Mouse (Mus musculus): ENCODE data around the gene Kdm6b. TPM values are rescaled to one million over a fixed set of nuclear protein-coding genes. Genes with fewer than 3 reads are reported as not detected.

Gene Kdm6b
- polyA plus RNA-seq, 1 experiment, result 14.0 TPM

DNA sequence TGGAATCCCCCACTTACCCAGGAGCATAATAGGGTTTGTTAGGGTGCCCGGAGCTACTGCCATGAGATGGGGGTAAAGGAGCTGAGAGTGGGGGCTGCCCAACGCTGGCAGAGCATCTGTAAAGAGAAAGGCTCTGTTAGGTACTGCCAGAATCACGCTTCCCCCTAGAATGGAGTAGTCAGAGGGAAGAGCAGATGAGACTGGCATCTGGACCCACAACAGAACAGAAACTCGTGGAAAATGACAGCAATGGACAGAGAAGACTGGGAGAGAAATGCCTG is 5.8 kb downstream of the Kdm6b start:
- Histone ChIP-seq H3K27ac (ENCODE audit: insufficient read depth, low read length) (no peak overlapping the region), H3K4me1 (ENCODE audit: control insufficient read depth, insufficient read depth, low read length) (peaks cover 8% of the 10 kb centered on the region; the same call in 1 of the 2 replicates), H3K4me3 (replicated peaks; ENCODE audit: insufficient read depth, low read depth, low read length) (peak overlapping the region; percentile 5), H3K27me3 (ENCODE audit: control insufficient read depth, insufficient read depth, low read length) (no peaks in the 10 kb centered on the region)
- no peak for DNase-seq
- 64% methylated on average over 4 of the region's 4 CpGs for WGBS
- no peak for TF ChIP-seq POLR2A (IDR thresholded peaks at IDR 0.05; ENCODE audit: borderline replicate concordance, insufficient read depth, low read length)
- TF ChIP-seq CTCF (IDR thresholded peaks at IDR 0.05; ENCODE audit: borderline replicate concordance, insufficient read depth, low read depth, low read length), result no peak

DNA sequence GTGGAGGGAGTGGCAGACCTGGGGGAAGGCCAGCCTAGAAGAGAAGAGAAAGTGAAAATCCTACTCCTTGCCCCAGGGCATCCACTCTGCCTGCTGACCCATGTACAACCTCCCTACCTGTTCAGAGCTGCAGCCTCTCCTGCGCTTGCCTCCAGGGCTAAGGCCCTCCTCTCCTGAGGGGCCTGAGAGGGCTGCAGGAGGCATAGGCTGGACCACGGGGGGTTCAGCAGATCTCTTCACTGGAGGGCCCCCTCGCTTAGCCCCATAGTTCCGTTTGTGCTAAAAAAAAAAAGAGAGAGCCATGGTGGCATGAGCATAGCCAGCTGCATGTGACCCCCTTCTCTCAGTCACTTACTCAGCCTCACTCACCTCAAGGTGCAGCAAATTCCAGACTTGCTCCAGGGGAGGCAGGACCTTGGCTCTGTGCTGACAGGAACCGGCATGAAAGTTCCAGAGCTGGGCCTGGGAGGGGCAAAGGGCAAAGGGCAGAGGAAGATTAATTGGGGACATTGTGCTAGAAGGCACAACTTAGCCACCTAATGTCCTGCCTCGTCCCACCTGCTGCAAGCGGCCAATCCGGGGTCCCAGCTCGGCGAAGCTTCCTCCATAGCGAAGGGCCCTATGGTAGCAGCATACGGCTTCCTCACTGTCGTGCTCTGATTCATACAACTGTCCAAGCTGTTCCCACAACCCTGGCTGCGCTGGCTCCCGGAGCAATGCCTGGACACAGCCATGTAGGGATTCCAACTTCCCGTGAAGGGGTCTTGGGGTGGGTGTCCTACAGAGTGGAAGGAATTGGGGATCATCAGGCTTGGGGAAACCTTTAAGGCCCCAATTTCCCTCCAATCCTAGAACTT is 6.4 kb downstream of the Kdm6b start:
- H3K27ac ChIP-seq (ENCODE audit: insufficient read depth, low read length), result no peak overlapping the region
- 77% methylated on average over 16 of the region's 16 CpGs for WGBS
- peaks cover 7% of the 10 kb centered on the region; the same call in 1 of the 2 replicates for H3K4me1 ChIP-seq (ENCODE audit: control insufficient read depth, insufficient read depth, low read length)
- H3K4me3 ChIP-seq (replicated peaks; ENCODE audit: insufficient read depth, low read depth, low read length), result no peak overlapping the region
- TF ChIP-seq POLR2A (IDR thresholded peaks at IDR 0.05; ENCODE audit: borderline replicate concordance, insufficient read depth, low read length), result no peak
- no peak for TF ChIP-seq CTCF (IDR thresholded peaks at IDR 0.05; ENCODE audit: borderline replicate concordance, insufficient read depth, low read depth, low read length)
- no peaks in the 10 kb centered on the region for H3K27me3 ChIP-seq (ENCODE audit: control insufficient read depth, insufficient read depth, low read length)
- peak; percentile 15 to 19 for DNase-seq

DNA sequence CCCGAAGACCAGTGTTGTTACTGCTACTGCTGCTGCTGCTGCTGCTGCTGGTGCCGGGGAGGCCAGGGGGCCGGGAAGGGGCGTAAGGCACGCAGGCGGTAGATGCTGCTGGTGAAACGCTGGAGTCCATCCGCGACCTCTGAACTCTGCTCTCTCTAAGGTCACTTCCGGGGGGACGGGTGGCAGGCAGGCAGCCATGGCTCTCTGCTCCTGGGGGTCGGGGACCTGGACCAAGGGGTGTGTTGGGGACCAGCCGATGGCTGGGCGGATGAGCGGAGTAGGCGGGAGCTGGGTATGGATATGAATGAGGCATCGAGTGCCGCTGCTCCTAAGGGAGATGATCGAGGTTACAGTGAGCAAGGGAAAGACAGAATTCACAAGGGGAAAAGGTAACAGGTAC is 7.2 kb downstream of the Kdm6b start:
- WGBS, result 80% methylated on average over 19 of the region's 19 CpGs
- TF ChIP-seq POLR2A (IDR thresholded peaks at IDR 0.05; ENCODE audit: borderline replicate concordance, insufficient read depth, low read length), result no peak
- no peak for TF ChIP-seq CTCF (IDR thresholded peaks at IDR 0.05; ENCODE audit: borderline replicate concordance, insufficient read depth, low read depth, low read length)
- Histone ChIP-seq H3K4me3 (replicated peaks; ENCODE audit: insufficient read depth, low read depth, low read length) (no peak overlapping the region), H3K27me3 (ENCODE audit: control insufficient read depth, insufficient read depth, low read length) (no peaks in the 10 kb centered on the region), H3K4me1 (ENCODE audit: control insufficient read depth, insufficient read depth, low read length) (peaks cover 10% of the 10 kb centered on the region; the same call in 1 of the 2 replicates), H3K27ac (ENCODE audit: insufficient read depth, low read length) (no peak overlapping the region)
- peak; percentile 11 to 27 for DNase-seq

DNA sequence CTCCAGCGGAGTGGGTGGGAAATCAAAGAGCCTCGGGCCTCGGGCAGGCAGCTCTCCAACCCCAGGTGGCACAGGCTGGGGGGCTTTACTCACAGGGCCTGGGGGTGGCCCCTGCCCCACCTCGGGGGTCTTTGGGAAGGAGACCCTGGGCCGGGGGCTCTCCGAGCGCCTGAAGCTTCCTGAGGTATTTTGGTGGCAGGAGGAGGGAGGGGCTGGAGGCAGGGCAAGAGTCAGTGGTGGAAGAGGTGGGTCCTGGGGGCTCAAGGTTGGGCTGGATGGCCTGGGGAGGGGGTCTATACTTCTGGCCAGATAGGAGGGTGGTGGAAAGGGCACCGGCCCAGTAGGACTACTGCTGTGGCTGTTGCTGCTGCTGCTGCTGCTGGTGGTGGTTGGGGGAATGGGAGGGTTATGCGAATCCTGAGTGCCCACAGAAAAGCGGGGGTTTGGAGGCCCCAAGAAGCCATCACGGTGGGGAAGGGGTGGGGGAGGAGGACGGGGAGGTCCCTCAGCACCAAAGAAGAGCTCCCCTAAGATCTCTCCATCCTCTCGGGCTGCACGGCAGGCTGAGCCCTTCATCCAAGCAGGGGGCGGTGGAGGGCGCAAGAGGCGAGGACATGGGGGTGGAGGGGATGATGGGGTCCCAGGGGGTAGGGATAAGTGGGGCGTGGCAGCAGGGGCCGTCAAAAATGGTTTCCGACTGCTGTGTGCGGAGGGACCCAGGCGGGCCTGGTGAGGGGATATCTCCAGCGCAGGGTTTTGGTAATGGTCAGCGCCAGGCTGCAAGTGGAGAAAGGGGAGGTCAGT is 7.9 kb downstream of the Kdm6b start:
- Histone ChIP-seq H3K27me3 (ENCODE audit: control insufficient read depth, insufficient read depth, low read length) (no peaks in the 10 kb centered on the region), H3K27ac (ENCODE audit: insufficient read depth, low read length) (no peak overlapping the region), H3K4me3 (replicated peaks; ENCODE audit: insufficient read depth, low read depth, low read length) (no peak overlapping the region), H3K4me1 (ENCODE audit: control insufficient read depth, insufficient read depth, low read length) (peaks cover 13% of the 10 kb centered on the region; the same call in 1 of the 2 replicates)
- 83% methylated on average over 24 of the region's 24 CpGs for WGBS
- TF ChIP-seq CTCF (IDR thresholded peaks at IDR 0.05; ENCODE audit: borderline replicate concordance, insufficient read depth, low read depth, low read length) (no peak), POLR2A (IDR thresholded peaks at IDR 0.05; ENCODE audit: borderline replicate concordance, insufficient read depth, low read length) (no peak)
- DNase-seq, result peak; percentile 15 to 18

DNA sequence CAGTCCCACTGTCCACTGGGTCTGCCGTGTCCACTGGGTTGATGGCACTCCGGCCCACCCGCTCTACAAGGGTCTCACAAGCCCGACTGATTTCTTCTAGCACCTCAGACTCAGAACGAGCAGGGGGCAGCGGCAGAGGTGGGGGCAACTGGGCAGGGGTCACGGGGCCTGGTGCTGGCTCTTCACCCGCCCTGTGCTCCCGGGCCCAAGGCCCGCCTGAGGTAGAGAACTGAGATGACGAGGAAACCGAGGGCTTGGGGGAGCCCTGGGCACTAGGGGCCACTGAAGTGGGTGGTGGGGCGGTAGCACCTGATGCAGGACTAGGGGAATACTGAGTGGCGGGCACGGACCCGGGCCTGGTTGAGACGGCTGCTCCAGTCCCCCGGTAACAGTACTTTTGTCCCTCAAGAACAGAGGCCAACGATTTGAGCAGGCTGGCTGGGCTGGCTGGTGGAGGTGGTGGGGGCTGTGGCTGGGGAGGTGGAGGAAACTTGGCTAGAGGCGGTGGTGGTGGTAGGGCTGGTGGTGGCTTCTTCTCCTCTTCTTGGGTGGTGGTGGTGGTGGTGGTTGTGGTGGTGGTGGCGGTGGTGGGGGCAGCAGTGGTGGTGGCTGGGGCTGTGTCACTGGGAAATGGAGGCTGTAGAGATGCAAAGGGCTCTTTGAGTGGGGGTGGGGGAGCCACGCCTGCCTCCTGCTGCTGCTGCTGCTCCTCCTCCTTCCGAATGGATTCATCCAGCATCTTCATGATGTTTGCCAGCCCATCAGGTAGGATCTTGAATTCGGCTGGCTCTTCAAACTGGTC is 8.7 kb downstream of the Kdm6b start:
- TF ChIP-seq POLR2A (IDR thresholded peaks at IDR 0.05; ENCODE audit: borderline replicate concordance, insufficient read depth, low read length) (no peak), CTCF (IDR thresholded peaks at IDR 0.05; ENCODE audit: borderline replicate concordance, insufficient read depth, low read depth, low read length) (no peak)
- 81% methylated on average over 24 of the region's 24 CpGs for WGBS
- H3K4me3 ChIP-seq (replicated peaks; ENCODE audit: insufficient read depth, low read depth, low read length), result no peak overlapping the region
- no peaks in the 10 kb centered on the region for H3K27me3 ChIP-seq (ENCODE audit: control insufficient read depth, insufficient read depth, low read length)
- peak; percentile 13 to 22 for DNase-seq
- peaks cover 13% of the 10 kb centered on the region; the same call in 1 of the 2 replicates for H3K4me1 ChIP-seq (ENCODE audit: control insufficient read depth, insufficient read depth, low read length)
- no peak overlapping the region for H3K27ac ChIP-seq (ENCODE audit: insufficient read depth, low read length)

DNA sequence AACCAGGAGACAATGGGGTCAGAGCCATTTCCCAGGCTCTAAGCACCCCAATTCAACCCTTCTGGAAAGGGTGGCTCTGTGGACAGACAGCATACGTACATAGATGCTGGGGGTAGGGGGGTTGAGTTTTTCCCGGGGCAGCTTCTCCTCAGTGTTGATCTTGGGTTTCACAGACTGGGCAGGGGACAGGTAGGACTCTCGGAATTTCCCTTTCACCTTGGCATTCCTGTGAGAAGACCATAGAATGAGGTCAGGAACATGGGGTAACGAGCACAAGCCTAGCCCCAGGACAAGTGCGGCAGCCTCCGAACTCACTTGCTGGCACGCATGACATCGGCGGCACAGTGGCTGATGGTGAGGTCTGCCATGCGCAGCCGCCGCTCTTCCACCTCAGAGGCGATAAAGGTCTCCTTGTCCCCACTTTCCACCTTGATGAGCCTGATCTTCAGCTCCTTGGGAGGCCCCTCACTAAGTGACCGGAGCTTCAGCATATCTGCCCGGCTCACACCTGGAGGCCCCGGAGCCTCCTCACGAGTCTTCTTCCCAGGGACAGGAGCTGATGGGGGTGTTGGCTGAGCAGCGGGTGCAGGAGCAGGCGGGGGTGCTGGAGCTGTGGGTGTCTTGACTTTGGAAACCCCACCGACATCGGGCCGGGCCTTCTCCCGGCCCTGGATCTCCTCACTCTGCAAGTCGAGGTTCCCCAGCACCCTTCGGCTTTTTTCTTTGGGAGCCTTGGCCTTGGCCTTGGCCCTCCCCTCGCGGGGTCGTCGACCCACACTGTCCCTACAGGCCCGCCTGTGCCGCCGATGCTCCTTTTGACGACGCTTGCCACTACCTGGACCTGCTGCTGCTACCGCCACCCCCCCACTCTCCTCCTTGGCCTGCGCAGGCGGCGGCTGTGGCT is 9.5 kb downstream of the Kdm6b start:
- WGBS, result 80% methylated on average over 36 of the region's 38 CpGs

More for the DNA sequence above, 9.5 kb downstream of the Kdm6b start:
- H3K4me3 ChIP-seq (replicated peaks; ENCODE audit: insufficient read depth, low read depth, low read length), result no peak overlapping the region
- no peaks in the 10 kb centered on the region for H3K27me3 ChIP-seq (ENCODE audit: control insufficient read depth, insufficient read depth, low read length)
- H3K4me1 ChIP-seq (ENCODE audit: control insufficient read depth, insufficient read depth, low read length), result peaks cover 13% of the 10 kb centered on the region; the same call in 1 of the 2 replicates
- H3K27ac ChIP-seq (ENCODE audit: insufficient read depth, low read length), result no peak overlapping the region
- DNase-seq, result peak; percentile 28 to 29
- no peak for TF ChIP-seq POLR2A (IDR thresholded peaks at IDR 0.05; ENCODE audit: borderline replicate concordance, insufficient read depth, low read length)
- no peak for TF ChIP-seq CTCF (IDR thresholded peaks at IDR 0.05; ENCODE audit: borderline replicate concordance, insufficient read depth, low read depth, low read length)

Data from cerebellum, adult 2 months (tissue).